Mouse (Mus musculus) stomach, postnatal 0 days (tissue): ENCODE results near the gene 2310022B05Rik. TPM values are rescaled to one million over a fixed set of nuclear protein-coding genes. Genes with fewer than 3 reads are reported as not detected.

ENCODE experiments used
- ATAC-seq: fragments of 200-750 bp; cut with Nextera tagmentation; 2 replicates; pipeline ENCODE4 v1.8.0; 2017; ENCODE audit not compliant: low FRiP score, low TSS enrichment
- DNase-seq: peaks from one replicate; pipeline ENCODE4 v3.0.0-alpha.2; 2016; ENCODE audit warnings: low spot score
- H3K27ac ChIP-seq: fragments of 300-500 bp; sonication (generic); replicated peaks from 2 replicates; pipeline ENCODE4 v1.5.1; 2014; ENCODE audit warnings: mild to moderate bottlenecking, control low read depth
- H3K27me3 ChIP-seq: fragments of 300-500 bp; sonication (generic); 2 replicates; pipeline ENCODE4 v1.6.1; 2014; ENCODE audit warnings: low read length; ENCODE audit not compliant: control insufficient read depth, insufficient read depth
- H3K36me3 ChIP-seq: fragments of 300-500 bp; sonication (generic); 2 replicates; pipeline ENCODE4 v1.6.1; 2014; ENCODE audit warnings: low read length, mixed read lengths; ENCODE audit not compliant: control insufficient read depth, insufficient read depth
- H3K4me1 ChIP-seq: fragments of 300-500 bp; sonication (generic); replicated peaks from 2 replicates; pipeline ENCODE4 v1.6.1; 2014; ENCODE audit warnings: antibody characterized with exemption; ENCODE audit not compliant: control insufficient read depth, insufficient read depth
- H3K4me2 ChIP-seq: fragments of 300-500 bp; sonication (generic); replicated peaks from 2 replicates; pipeline ENCODE4 v1.6.1; 2014; ENCODE audit warnings: low read depth, mild to moderate bottlenecking, control low read depth, moderate library complexity
- H3K4me3 ChIP-seq: fragments of 300-500 bp; sonication (generic); 2 replicates; pipeline ENCODE4 v1.5.1; 2014; ENCODE audit warnings: low read depth, low read length, control low read depth
- H3K9ac ChIP-seq: fragments of 300-500 bp; sonication (generic); 2 replicates; pipeline ENCODE4 v1.6.1; 2014; ENCODE audit warnings: mild to moderate bottlenecking, low read length, control low read depth, mixed read lengths
- H3K9me3 ChIP-seq: fragments of 300-500 bp; sonication (generic); 2 replicates; pipeline ENCODE4 v1.6.1; 2016; ENCODE audit warnings: low read length; ENCODE audit not compliant: control insufficient read depth
- CTCF ChIP-seq: IDR thresholded peaks from 2 replicates; pipeline ENCODE4 v1.5.1; 2016; ENCODE audit warnings: antibody characterized with exemption, low read depth, mild to moderate bottlenecking, moderate library complexity
- EP300 ChIP-seq: optimal IDR thresholded peaks from 2 replicates; pipeline ENCODE3; 2016; ENCODE audit warnings: antibody characterized with exemption
- WGBS: fragments of 180-500 bp; shearing (Covaris S2); extraction: QIAGEN DNeasy Blood & Tissue Kit; methylation state at CpG from one replicate; pipeline ENCODE4 v1.1.7; 2014; 5-methylcytosine and 5-hydroxymethylcytosine counted together
- polyA plus RNA-seq: library from polyadenylated mRNA; unstranded; fragments of >200 nt; fragmentation: Nextera tagmentation; extraction: Ambion mirVana; gene quantifications from 2 replicates; pipeline ENCODE4 v1.2.1, GENCODE M21; 2015

Gene 2310022B05Rik
- polyA plus RNA-seq, 1 experiment from 2014 or later: 17.9 TPM

- TF ChIP-seq EP300 (no peak), CTCF (peak; percentile 94)
- DNase-seq (peak; percentile 72), ATAC-seq (peak; percentile 54; the same call in 1 of the 2 replicates)
- H3K4me3 ChIP-seq: peak overlapping the region; percentile 31
- WGBS: 5% methylated on average over 17 of the region's 17 CpGs
- no peaks in the 10 kb centered on the region for H3K36me3 ChIP-seq
- H3K9me3 ChIP-seq: no peaks in the 10 kb centered on the region
- H3K27ac ChIP-seq: peak overlapping the region; percentile 70
- no peaks in the 10 kb centered on the region for H3K4me1 ChIP-seq
- peak overlapping the region; percentile 58 for H3K4me2 ChIP-seq
- 0 out of 2 replicates have a peak overlapping the region, but pooled peaks have one; percentile 38 for H3K9ac ChIP-seq
- H3K27me3 ChIP-seq: no peaks in the 10 kb centered on the region
Measured at GRCm38 (mm10) chr8:124617266-124617869, 45.8 kb downstream of the 2310022B05Rik start.

DNA sequence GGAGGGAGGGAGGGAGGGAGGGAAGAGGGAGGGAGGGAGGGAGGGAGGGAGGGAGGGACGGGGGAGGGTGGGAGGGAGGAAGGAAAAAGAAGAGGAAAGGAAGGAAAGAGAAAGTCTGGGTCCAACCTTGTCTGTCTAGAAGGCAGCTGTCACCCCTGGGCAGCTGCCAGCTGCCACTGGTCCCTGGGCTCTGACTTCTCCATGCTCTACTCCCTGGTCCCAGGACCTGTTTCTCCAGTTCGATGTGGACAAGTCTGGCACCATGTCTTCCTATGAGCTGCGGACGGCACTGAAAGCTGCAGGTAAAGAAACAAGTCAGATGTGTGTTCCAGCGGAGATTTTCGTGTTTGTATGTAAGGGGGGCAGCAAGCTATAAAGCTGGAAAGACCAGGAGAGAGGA lies 48.8 kb downstream of the 2310022B05Rik start:
- Histone ChIP-seq H3K27me3 (no peaks in the 10 kb centered on the region), H3K9me3 (no peaks in the 10 kb centered on the region), H3K4me3 (no peak overlapping the region), H3K4me2 (no peak overlapping the region), H3K36me3 (no peaks in the 10 kb centered on the region), H3K4me1 (no peaks in the 10 kb centered on the region), H3K27ac (no peak overlapping the region), H3K9ac (no peak overlapping the region)
- no peak for ATAC-seq
- WGBS: 59% methylated on average over 6 of the region's 6 CpGs
- TF ChIP-seq CTCF (no peak), EP300 (no peak)
- DNase-seq: no peak

DNA sequence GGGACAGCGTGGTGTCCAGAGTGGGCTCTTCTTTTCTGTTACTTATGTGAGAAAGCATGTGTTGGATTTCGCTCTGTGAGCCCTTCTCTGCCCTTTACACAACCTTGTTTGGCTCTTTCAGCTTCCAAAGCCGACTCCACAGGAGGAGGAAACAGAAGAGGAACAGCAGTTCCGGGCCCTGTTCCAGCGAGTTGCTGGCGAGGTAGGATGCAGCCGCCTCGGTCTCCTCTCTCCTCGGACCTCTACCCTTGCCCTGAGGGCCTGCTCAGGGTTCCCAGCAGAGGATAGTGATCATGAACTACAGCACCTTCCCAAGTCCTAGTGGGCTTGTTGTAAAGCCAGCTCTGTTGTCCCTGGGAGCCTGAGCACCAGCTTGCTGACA lies 54.2 kb downstream of the 2310022B05Rik start:
- Histone ChIP-seq H3K4me1 (no peaks in the 10 kb centered on the region), H3K9me3 (no peaks in the 10 kb centered on the region), H3K9ac (no peak overlapping the region), H3K27ac (no peak overlapping the region), H3K4me2 (no peak overlapping the region), H3K27me3 (no peaks in the 10 kb centered on the region), H3K4me3 (no peak overlapping the region), H3K36me3 (no peaks in the 10 kb centered on the region)
- 66% methylated on average over 9 of the region's 9 CpGs for WGBS
- ATAC-seq (no peak), DNase-seq (no peak)
- TF ChIP-seq EP300 (no peak), CTCF (no peak)

- ATAC-seq (no peak), DNase-seq (peak; percentile 42)
- TF ChIP-seq EP300 (no peak), CTCF (peak; percentile 75)
- H3K9ac ChIP-seq: no peak overlapping the region
- H3K4me2 ChIP-seq: no peak overlapping the region
- H3K27ac ChIP-seq: no peak overlapping the region
- H3K4me1 ChIP-seq: no peaks in the 10 kb centered on the region
- H3K27me3 ChIP-seq: no peaks in the 10 kb centered on the region
- WGBS: 61% methylated on average over 13 of the region's 13 CpGs
- H3K4me3 ChIP-seq: no peak overlapping the region
- no peaks in the 10 kb centered on the region for H3K36me3 ChIP-seq
- no peaks in the 10 kb centered on the region for H3K9me3 ChIP-seq
Measured at GRCm38 (mm10) chr8:124608239-124608971, 54.8 kb downstream of the 2310022B05Rik start.

DNA sequence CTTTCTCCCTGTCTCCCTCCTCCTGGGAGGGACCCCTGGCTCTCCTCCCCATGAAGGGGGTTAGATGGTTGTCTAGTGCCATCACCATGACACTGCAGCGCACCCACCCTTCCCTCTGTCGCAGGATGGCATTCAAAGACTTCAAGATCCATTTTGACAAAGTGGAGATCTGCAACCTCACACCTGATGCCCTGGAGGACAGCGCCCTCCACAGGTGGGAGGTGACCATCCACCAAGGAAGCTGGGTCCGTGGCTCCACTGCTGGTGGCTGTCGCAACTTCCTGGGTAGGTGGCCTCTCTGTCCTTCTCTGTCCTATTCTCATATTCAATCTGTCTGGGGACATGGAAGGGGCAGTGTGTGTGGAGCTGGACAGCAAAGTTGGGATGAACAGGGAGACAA lies 59.1 kb downstream of the 2310022B05Rik start:
- peak; percentile 37 for DNase-seq
- peak; percentile 55 for TF ChIP-seq CTCF
- TF ChIP-seq EP300: no peak
- ATAC-seq: no peak
- Histone ChIP-seq H3K4me3 (no peak overlapping the region), H3K27me3 (no peaks in the 10 kb centered on the region), H3K4me2 (no peak overlapping the region), H3K27ac (no peak overlapping the region), H3K36me3 (no peaks in the 10 kb centered on the region), H3K9ac (no peak overlapping the region), H3K9me3 (no peaks in the 10 kb centered on the region), H3K4me1 (no peaks in the 10 kb centered on the region)
- WGBS: 67% methylated on average over 5 of the region's 5 CpGs

DNA sequence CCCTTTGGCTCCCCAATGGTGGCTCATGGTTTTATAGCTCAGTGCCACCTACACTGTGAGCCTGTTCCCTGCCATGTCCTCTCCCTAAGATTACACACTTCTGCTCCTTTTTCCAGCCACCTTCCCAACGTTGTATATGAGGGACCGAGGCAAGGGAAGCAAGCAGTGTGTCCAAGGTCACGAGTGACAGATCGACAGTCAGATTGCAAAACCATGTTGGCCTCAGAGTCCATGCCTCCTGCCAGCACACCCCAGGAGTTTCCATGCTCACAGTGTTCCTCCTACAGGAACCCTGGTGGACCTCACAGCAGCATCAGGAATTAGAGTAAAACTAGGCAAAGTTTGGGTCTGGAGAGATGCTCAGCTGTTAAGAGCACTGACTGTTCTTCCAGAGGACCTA lies 73.8 kb downstream of the 2310022B05Rik start:
- ATAC-seq: no peak
- H3K4me3 ChIP-seq: no peak overlapping the region

More for the DNA sequence above, 73.8 kb downstream of the 2310022B05Rik start:
- DNase-seq: no peak
- TF ChIP-seq CTCF (no peak), EP300 (no peak)
- WGBS: 75% methylated on average over 4 of the region's 4 CpGs
- Histone ChIP-seq H3K27ac (no peak overlapping the region), H3K36me3 (no peaks in the 10 kb centered on the region), H3K4me2 (no peak overlapping the region), H3K27me3 (no peaks in the 10 kb centered on the region), H3K9ac (no peak overlapping the region), H3K9me3 (no peaks in the 10 kb centered on the region), H3K4me1 (0 out of 2 replicates have a peak, but pooled peaks cover 2% of the 10 kb centered on the region)
